Mouse (Mus musculus) heart, adult 2 months (tissue): ENCODE data around the gene Scaf1. TPM values are rescaled to one million over a fixed set of nuclear protein-coding genes. Genes with fewer than 3 reads are reported as not detected.

ENCODE experiments used
- DNase-seq, 2 experiments: peaks; one replicate each; pipeline ENCODE4 v3.0.0; 2021
- H3K27ac ChIP-seq: fragments of 200-600 bp; 2 replicates; pipeline ENCODE4 v1.8.1; 2022
- H3K27me3 ChIP-seq: fragments of 200-500 bp; 2 replicates; pipeline ENCODE4 v1.6.1; 2012; ENCODE audit warnings: mild to moderate bottlenecking, low read length, inconsistent platforms, mixed read lengths; ENCODE audit not compliant: control insufficient read depth, insufficient read depth
- H3K36me3 ChIP-seq: fragments of 200-500 bp; 2 replicates; pipeline ENCODE4 v1.6.1; 2012; ENCODE audit warnings: low read length, inconsistent platforms; ENCODE audit not compliant: control insufficient read depth, insufficient read depth
- H3K4me1 ChIP-seq: fragments of 200-500 bp; 2 replicates; pipeline ENCODE4 v1.6.1; 2011; ENCODE audit warnings: low read length; ENCODE audit not compliant: control insufficient read depth, insufficient read depth
- H3K4me3 ChIP-seq: fragments of 200-600 bp; 2 replicates; pipeline ENCODE4 v1.8.1; 2022
- H3K79me2 ChIP-seq: fragments of 200-500 bp; replicated peaks from 2 replicates; pipeline ENCODE4 v1.6.1; 2012; ENCODE audit warnings: mild to moderate bottlenecking, inconsistent platforms, low read length, moderate library complexity, mixed read lengths; ENCODE audit not compliant: control insufficient read depth, insufficient read depth
- H3K9ac ChIP-seq: fragments of 200-500 bp; 2 replicates; pipeline ENCODE4 v1.6.1; 2012; ENCODE audit warnings: low read depth, mild to moderate bottlenecking, control low read depth, inconsistent platforms, low read length, mixed read lengths
- CTCF ChIP-seq: fragments of 200-600 bp; IDR thresholded peaks from 2 replicates; pipeline ENCODE4 v1.8.1; 2022; ENCODE audit warnings: antibody characterized with exemption, mild to moderate bottlenecking, moderate library complexity
- EP300 ChIP-seq: fragments of 200-500 bp; IDR thresholded peaks from 2 replicates; pipeline ENCODE4 v1.6.1; 2011; ENCODE audit warnings: low read depth, low read length, control low read depth; ENCODE audit not compliant: insufficient read depth
- POLR2A ChIP-seq: fragments of 200-500 bp; IDR thresholded peaks from 2 replicates; pipeline ENCODE4 v1.6.1; 2011; ENCODE audit warnings: mild to moderate bottlenecking, low read depth, low read length, control low read depth; ENCODE audit not compliant: insufficient read depth
- WGBS: fragments of 180-500 bp; shearing (Covaris S2); methylation state at CpG from one replicate; pipeline ENCODE4 v1.1.7; 2018; 5-methylcytosine and 5-hydroxymethylcytosine counted together
- intact Hi-C: fragments of 180-260 bp; cut with DNase I; formaldehyde crosslinking; loops from one replicate; pipeline ENCODE4 v1.15.1; 2025
- polyA plus RNA-seq: library from polyadenylated mRNA; depleted of rRNA; stranded (reverse); fragments of >200 nt; gene quantifications from 2 replicates; pipeline ENCODE4 v1.2.3, GENCODE M21; 2012
- total RNA-seq, 2 experiments: library from RNA; stranded (reverse); gene quantifications; 2 replicates each; pipeline ENCODE4 v1.2.3; 2021

Gene Scaf1
- total and polyA plus RNA-seq, 3 experiments = 36.0 to 46.6 (median 45.5) TPM

- H3K27me3 ChIP-seq = no peaks in the 10 kb centered on the region
- peak overlapping the region; percentile 93 for H3K27ac ChIP-seq
- no peak for DNase-seq
- H3K9ac ChIP-seq = peak overlapping the region; percentile 69
- peaks cover 3% of the 10 kb centered on the region for H3K79me2 ChIP-seq
- WGBS = under 1% methylated on average over 29 of the region's 29 CpGs
- peaks cover 7% of the 10 kb centered on the region for H3K4me1 ChIP-seq
- H3K36me3 ChIP-seq = no peaks in the 10 kb centered on the region
- peak overlapping the region; percentile 64 for H3K4me3 ChIP-seq
- intact Hi-C loops = loop anchor here (5.0 kb wide), 1 partner anchor 65 kb away; the partner anchor contains the start of gene Prr12
- TF ChIP-seq EP300 (0 out of 2 replicates have a peak, but pooled peaks have one; percentile 4), CTCF (no peak), POLR2A (peak; percentile 85)
Observed at GRCm38 (mm10) chr7:44986879-44987718, 29.1 kb downstream of the Scaf1 start.

GRCm38 (mm10) chr7:44986192-44986878 lies 29.8 kb downstream of the Scaf1 start, which contains the start of gene Prmt1:
Prmt1 (minus strand) TSS chr7:44986568.
- under 1% methylated on average over 42 of the region's 42 CpGs for WGBS
- DNase-seq = peak; percentile 97 to 100
- Histone ChIP-seq H3K4me1 (peaks cover 7% of the 10 kb centered on the region), H3K27ac (peak within 1 kb of the TSS; percentile 94), H3K27me3 (no peaks in the 10 kb centered on the region), H3K79me2 (peaks cover 3% of the 10 kb centered on the region), H3K9ac (peak within 1 kb of the TSS; percentile 92), H3K36me3 (no peaks in the 10 kb centered on the region), H3K4me3 (peak within 1 kb of the TSS; percentile 100)
- TF ChIP-seq EP300 (0 out of 2 replicates have a peak, but pooled peaks have one; percentile 54), POLR2A (peak; percentile 72), CTCF (no peak)
- intact Hi-C loops = loop anchor here (5.0 kb wide), 1 partner anchor 66 kb away; the partner anchor contains the start of gene Prr12

- WGBS = 1% methylated on average over 45 of the region's 45 CpGs
- Histone ChIP-seq H3K4me3 (peak overlapping the region; percentile 100), H3K27me3 (no peaks in the 10 kb centered on the region), H3K36me3 (no peaks in the 10 kb centered on the region), H3K4me1 (peaks cover 7% of the 10 kb centered on the region), H3K9ac (peak overlapping the region; percentile 92), H3K79me2 (peaks cover 3% of the 10 kb centered on the region), H3K27ac (peak overlapping the region; percentile 94)
- DNase-seq = peak; percentile 73
- TF ChIP-seq EP300 (no peak), CTCF (peak; percentile 49), POLR2A (no peak)
- intact Hi-C loops = loop anchor here (2.0 to 5.0 kb wide), 2 partner anchors 33 to 67 kb away; partner anchors contain the start of gene Prr12
Observed at GRCm38 (mm10) chr7:44985595-44986191, 30.5 kb downstream of the Scaf1 start.

GRCm38 (mm10) chr7:44984833-44985164 lies 31.4 kb downstream of the Scaf1 start:
- Histone ChIP-seq H3K27me3 (no peaks in the 10 kb centered on the region), H3K4me3 (no peak overlapping the region), H3K27ac (no peak overlapping the region), H3K4me1 (peaks cover 7% of the 10 kb centered on the region), H3K36me3 (no peaks in the 10 kb centered on the region), H3K9ac (no peak overlapping the region), H3K79me2 (peaks cover 3% of the 10 kb centered on the region)
- intact Hi-C loops = loop anchor here (2.0 to 5.0 kb wide), 4 partner anchors 34 to 218 kb away; partner anchors contain the start of genes Ccdc155, Flt3l, Gm45713 and Prr12
- DNase-seq = no peak
- 54% methylated on average over 3 of the region's 3 CpGs for WGBS
- TF ChIP-seq POLR2A = no peak
- TF ChIP-seq CTCF = no peak
- no peak for TF ChIP-seq EP300

GRCm38 (mm10) chr7:44983944-44984832 lies 32.0 kb downstream of the Scaf1 start:
- WGBS = 60% methylated on average over 7 of the region's 7 CpGs
- H3K9ac ChIP-seq = no peak overlapping the region
- intact Hi-C loops = loop anchor here (1.0 to 5.0 kb wide), 4 partner anchors 35 to 218 kb away; partner anchors contain the start of genes Ccdc155, Flt3l and Gm45713
- H3K4me3 ChIP-seq = no peak overlapping the region
- H3K79me2 ChIP-seq = peaks cover 3% of the 10 kb centered on the region
- TF ChIP-seq EP300 = no peak
- no peaks in the 10 kb centered on the region for H3K27me3 ChIP-seq
- no peaks in the 10 kb centered on the region for H3K36me3 ChIP-seq
- no peak for DNase-seq
- peaks cover 7% of the 10 kb centered on the region for H3K4me1 ChIP-seq
- no peak overlapping the region for H3K27ac ChIP-seq
